Mouse (Mus musculus): Measurements from ENCODE around the gene Jak1. TPM values are rescaled to one million over a fixed set of nuclear protein-coding genes. Genes with fewer than 3 reads are reported as not detected.

Jak1 gene
- polyA plus RNA-seq (2014; fragmentation: Nextera tagmentation; extraction: Ambion mirVana) = 108 and 135 TPM in 2 replicates

- Histone ChIP-seq H3K9ac (replicated peaks; ENCODE audit: low read depth, low read length) (peak within 1 kb of the TSS; percentile 94), H3K4me3 (ENCODE audit: low read depth, low read length) (peak within 1 kb of the TSS; percentile 87), H3K4me2 (replicated peaks; ENCODE audit: low read depth, low read length) (peak within 1 kb of the TSS; percentile 71), H3K36me3 (ENCODE audit: control insufficient read depth, insufficient read depth, low read length) (no peaks in the 10 kb centered on the region), H3K27me3 (ENCODE audit: control insufficient read depth, insufficient read depth, low read length) (no peaks in the 10 kb centered on the region), H3K27ac (ENCODE audit: low read length) (peak within 1 kb of the TSS; percentile 91), H3K9me3 (ENCODE audit: control insufficient read depth, low read depth, low read length) (no peaks in the 10 kb centered on the region), H3K4me1 (ENCODE audit: control insufficient read depth, insufficient read depth, low read length) (peaks cover 9% of the 10 kb centered on the region; the same call in 1 of the 2 replicates)
- ATAC-seq (ENCODE audit: insufficient number of reproducible peaks, insufficient read depth, low FRiP score, low read depth) = peak; percentile 99
- under 1% methylated on average over 77 of the region's 84 CpGs for WGBS
Observed at GRCm38 (mm10) chr4:101264741-101265513, at the start of gene Jak1. Gene Jak1 (minus strand): TSS chr4:101265282.

- Histone ChIP-seq H3K9ac (replicated peaks; ENCODE audit: low read depth, low read length) (no peak overlapping the region), H3K27me3 (ENCODE audit: control insufficient read depth, insufficient read depth, low read length) (no peaks in the 10 kb centered on the region), H3K36me3 (ENCODE audit: control insufficient read depth, insufficient read depth, low read length) (no peaks in the 10 kb centered on the region), H3K9me3 (ENCODE audit: control insufficient read depth, low read depth, low read length) (no peaks in the 10 kb centered on the region), H3K4me1 (ENCODE audit: control insufficient read depth, insufficient read depth, low read length) (no peaks in the 10 kb centered on the region), H3K27ac (ENCODE audit: low read length) (no peak overlapping the region), H3K4me2 (replicated peaks; ENCODE audit: low read depth, low read length) (no peak overlapping the region), H3K4me3 (ENCODE audit: low read depth, low read length) (no peak overlapping the region)
- ATAC-seq (ENCODE audit: insufficient number of reproducible peaks, insufficient read depth, low FRiP score, low read depth) = no peak
- WGBS = 78% methylated on average over 6 of the region's 6 CpGs
Observed at GRCm38 (mm10) chr4:101312055-101312454, 47.0 kb upstream of the Jak1 start.

GRCm38 (mm10) chr4:101308166-101308565 is 43.1 kb upstream of the Jak1 start:
- no peak for ATAC-seq (ENCODE audit: insufficient number of reproducible peaks, insufficient read depth, low FRiP score, low read depth)
- Histone ChIP-seq H3K27me3 (ENCODE audit: control insufficient read depth, insufficient read depth, low read length) (no peaks in the 10 kb centered on the region), H3K27ac (ENCODE audit: low read length) (no peak overlapping the region), H3K9me3 (ENCODE audit: control insufficient read depth, low read depth, low read length) (no peaks in the 10 kb centered on the region), H3K9ac (replicated peaks; ENCODE audit: low read depth, low read length) (no peak overlapping the region), H3K4me3 (ENCODE audit: low read depth, low read length) (no peak overlapping the region), H3K4me1 (ENCODE audit: control insufficient read depth, insufficient read depth, low read length) (0 out of 2 replicates have a peak, but pooled peaks cover 6% of the 10 kb centered on the region), H3K36me3 (ENCODE audit: control insufficient read depth, insufficient read depth, low read length) (no peaks in the 10 kb centered on the region), H3K4me2 (replicated peaks; ENCODE audit: low read depth, low read length) (no peak overlapping the region)
- whole genome bisulfite sequencing = 94% methylated on average over 4 of the region's 4 CpGs

GRCm38 (mm10) chr4:101307286-101307685 is 42.2 kb upstream of the Jak1 start:
- H3K9me3 ChIP-seq (ENCODE audit: control insufficient read depth, low read depth, low read length) = no peaks in the 10 kb centered on the region
- 0 out of 2 replicates have a peak, but pooled peaks cover 6% of the 10 kb centered on the region for H3K4me1 ChIP-seq (ENCODE audit: control insufficient read depth, insufficient read depth, low read length)
- no peaks in the 10 kb centered on the region for H3K36me3 ChIP-seq (ENCODE audit: control insufficient read depth, insufficient read depth, low read length)
- ATAC-seq (ENCODE audit: insufficient number of reproducible peaks, insufficient read depth, low FRiP score, low read depth) = no peak
- 59% methylated on average over 4 of the region's 4 CpGs for WGBS
- H3K4me2 ChIP-seq (replicated peaks; ENCODE audit: low read depth, low read length) = no peak overlapping the region
- H3K27ac ChIP-seq (ENCODE audit: low read length) = no peak overlapping the region
- no peaks in the 10 kb centered on the region for H3K27me3 ChIP-seq (ENCODE audit: control insufficient read depth, insufficient read depth, low read length)
- H3K4me3 ChIP-seq (ENCODE audit: low read depth, low read length) = no peak overlapping the region
- H3K9ac ChIP-seq (replicated peaks; ENCODE audit: low read depth, low read length) = no peak overlapping the region

GRCm38 (mm10) chr4:101306132-101306915 is 41.2 kb upstream of the Jak1 start:
- 0 out of 2 replicates have a peak, but pooled peaks cover 6% of the 10 kb centered on the region for H3K4me1 ChIP-seq (ENCODE audit: control insufficient read depth, insufficient read depth, low read length)
- no peak overlapping the region for H3K27ac ChIP-seq (ENCODE audit: low read length)
- H3K36me3 ChIP-seq (ENCODE audit: control insufficient read depth, insufficient read depth, low read length) = no peaks in the 10 kb centered on the region
- H3K4me2 ChIP-seq (replicated peaks; ENCODE audit: low read depth, low read length) = no peak overlapping the region
- WGBS = 27% methylated on average over 8 of the region's 8 CpGs
- no peaks in the 10 kb centered on the region for H3K27me3 ChIP-seq (ENCODE audit: control insufficient read depth, insufficient read depth, low read length)
- ATAC-seq (ENCODE audit: insufficient number of reproducible peaks, insufficient read depth, low FRiP score, low read depth) = no peak
- no peak overlapping the region for H3K4me3 ChIP-seq (ENCODE audit: low read depth, low read length)
- no peaks in the 10 kb centered on the region for H3K9me3 ChIP-seq (ENCODE audit: control insufficient read depth, low read depth, low read length)
- H3K9ac ChIP-seq (replicated peaks; ENCODE audit: low read depth, low read length) = no peak overlapping the region

DNA sequence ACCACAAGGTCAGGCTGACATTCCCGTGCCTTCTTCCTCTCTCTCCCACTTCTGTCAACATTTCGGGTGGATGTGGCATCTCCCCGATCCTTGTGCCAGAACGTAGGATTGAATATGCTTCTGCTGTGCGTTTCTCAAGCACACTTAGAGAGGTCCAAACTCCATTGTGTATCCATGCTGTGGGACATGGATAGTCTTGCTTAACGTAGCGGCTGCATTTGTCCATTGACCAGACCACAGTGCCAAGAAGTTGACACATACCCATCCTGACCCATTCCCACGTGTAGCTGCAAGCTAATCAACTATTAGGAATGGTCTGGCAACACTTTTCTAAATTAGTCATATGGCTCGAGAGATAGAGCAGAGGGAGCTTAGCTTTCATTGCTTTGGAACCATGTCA is 40.0 kb upstream of the Jak1 start:
- H3K27me3 ChIP-seq (ENCODE audit: control insufficient read depth, insufficient read depth, low read length) = no peaks in the 10 kb centered on the region
- H3K36me3 ChIP-seq (ENCODE audit: control insufficient read depth, insufficient read depth, low read length) = no peaks in the 10 kb centered on the region
- H3K4me1 ChIP-seq (ENCODE audit: control insufficient read depth, insufficient read depth, low read length) = 0 out of 2 replicates have a peak, but pooled peaks cover 6% of the 10 kb centered on the region
- H3K4me2 ChIP-seq (replicated peaks; ENCODE audit: low read depth, low read length) = no peak overlapping the region
- H3K4me3 ChIP-seq (ENCODE audit: low read depth, low read length) = no peak overlapping the region
- H3K9me3 ChIP-seq (ENCODE audit: control insufficient read depth, low read depth, low read length) = no peaks in the 10 kb centered on the region
- H3K9ac ChIP-seq (replicated peaks; ENCODE audit: low read depth, low read length) = no peak overlapping the region
- 77% methylated on average over 9 of the region's 9 CpGs for WGBS
- ATAC-seq (ENCODE audit: insufficient number of reproducible peaks, insufficient read depth, low FRiP score, low read depth) = no peak
- no peak overlapping the region for H3K27ac ChIP-seq (ENCODE audit: low read length)

GRCm38 (mm10) chr4:101304114-101304513 is 39.0 kb upstream of the Jak1 start:
- H3K27ac ChIP-seq (ENCODE audit: low read length) = no peak overlapping the region
- 90% methylated on average over 4 of the region's 4 CpGs for WGBS
- no peak overlapping the region for H3K4me3 ChIP-seq (ENCODE audit: low read depth, low read length)
- H3K4me1 ChIP-seq (ENCODE audit: control insufficient read depth, insufficient read depth, low read length) = 0 out of 2 replicates have a peak, but pooled peaks cover 6% of the 10 kb centered on the region
- H3K9me3 ChIP-seq (ENCODE audit: control insufficient read depth, low read depth, low read length) = no peaks in the 10 kb centered on the region
- ATAC-seq (ENCODE audit: insufficient number of reproducible peaks, insufficient read depth, low FRiP score, low read depth) = no peak
- H3K36me3 ChIP-seq (ENCODE audit: control insufficient read depth, insufficient read depth, low read length) = no peaks in the 10 kb centered on the region
- no peaks in the 10 kb centered on the region for H3K27me3 ChIP-seq (ENCODE audit: control insufficient read depth, insufficient read depth, low read length)
- no peak overlapping the region for H3K9ac ChIP-seq (replicated peaks; ENCODE audit: low read depth, low read length)
- no peak overlapping the region for H3K4me2 ChIP-seq (replicated peaks; ENCODE audit: low read depth, low read length)

DNA sequence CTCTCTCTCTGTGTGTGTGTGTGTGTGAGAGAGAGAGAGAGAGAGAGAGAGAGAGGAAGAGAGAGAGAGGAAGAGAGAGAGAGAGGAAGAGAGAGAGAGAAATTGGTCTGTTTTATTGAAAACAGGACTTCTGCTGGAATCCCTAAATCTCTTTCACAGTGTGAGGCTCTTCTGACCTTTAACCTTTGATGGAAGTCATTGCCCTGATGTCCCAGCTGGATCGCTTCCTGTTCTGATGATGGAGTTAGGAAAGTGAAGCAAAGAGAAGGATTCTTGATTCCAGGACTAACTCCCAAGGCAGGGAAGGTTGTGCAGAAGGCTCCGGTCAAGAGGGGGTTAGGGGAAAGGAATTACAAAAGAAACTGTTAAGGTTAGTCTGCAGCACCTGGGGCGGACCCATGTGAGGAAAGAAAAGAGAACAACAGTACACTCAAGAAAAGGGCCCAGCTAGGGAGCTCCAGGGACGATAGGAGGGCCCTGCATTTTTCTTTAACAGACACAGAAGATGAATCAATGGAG is 35.4 kb upstream of the Jak1 start:
- WGBS = 78% methylated on average over 4 of the region's 4 CpGs
- H3K36me3 ChIP-seq (ENCODE audit: control insufficient read depth, insufficient read depth, low read length) = no peaks in the 10 kb centered on the region
- H3K9me3 ChIP-seq (ENCODE audit: control insufficient read depth, low read depth, low read length) = no peaks in the 10 kb centered on the region
- no peaks in the 10 kb centered on the region for H3K4me1 ChIP-seq (ENCODE audit: control insufficient read depth, insufficient read depth, low read length)
- H3K27me3 ChIP-seq (ENCODE audit: control insufficient read depth, insufficient read depth, low read length) = no peaks in the 10 kb centered on the region
- no peak for ATAC-seq (ENCODE audit: insufficient number of reproducible peaks, insufficient read depth, low FRiP score, low read depth)
- no peak overlapping the region for H3K4me2 ChIP-seq (replicated peaks; ENCODE audit: low read depth, low read length)
- no peak overlapping the region for H3K9ac ChIP-seq (replicated peaks; ENCODE audit: low read depth, low read length)
- no peak overlapping the region for H3K4me3 ChIP-seq (ENCODE audit: low read depth, low read length)
- no peak overlapping the region for H3K27ac ChIP-seq (ENCODE audit: low read length)
